Mouse (Mus musculus): ENCODE results near the gene Trpm2. TPM values are rescaled to one million over a fixed set of nuclear protein-coding genes. Genes with fewer than 3 reads are reported as not detected.

Trpm2 gene
- polyA plus RNA-seq, 1 experiment from 2014 or later = 0.85 TPM

GRCm38 (mm10) chr10:78000200-78000599 lies 29.8 kb upstream of the Trpm2 start:
- no peak overlapping the region for H3K4me3 ChIP-seq (ENCODE audit: low read depth, low read length)
- no peak overlapping the region for H3K9ac ChIP-seq (ENCODE audit: low read length)
- TF ChIP-seq CTCF (IDR thresholded peaks at IDR 0.05; ENCODE audit: low read depth) = no peak
- TF ChIP-seq EP300 (optimal IDR thresholded peaks at IDR 0.05) = no peak
- no peaks in the 10 kb centered on the region for H3K9me3 ChIP-seq (ENCODE audit: control insufficient read depth, low read length)
- H3K36me3 ChIP-seq (ENCODE audit: control insufficient read depth, insufficient read depth, low read length) = peaks cover 34% of the 10 kb centered on the region
- DNase-seq (ENCODE audit: low spot score) = no peak
- H3K4me2 ChIP-seq (replicated peaks; ENCODE audit: low read depth) = no peak overlapping the region
- no peak for ATAC-seq (ENCODE audit: low FRiP score, low TSS enrichment)
- no peaks in the 10 kb centered on the region for H3K4me1 ChIP-seq (replicated peaks; ENCODE audit: control insufficient read depth, insufficient read depth)
- H3K27me3 ChIP-seq (ENCODE audit: control insufficient read depth, insufficient read depth, low read length) = no peaks in the 10 kb centered on the region
- WGBS = 88% methylated on average over 5 of the region's 5 CpGs
- no peak overlapping the region for H3K27ac ChIP-seq (replicated peaks)

- Histone ChIP-seq H3K4me1 (replicated peaks; ENCODE audit: control insufficient read depth, insufficient read depth) (no peaks in the 10 kb centered on the region), H3K4me2 (replicated peaks; ENCODE audit: low read depth) (no peak overlapping the region), H3K9ac (ENCODE audit: low read length) (no peak overlapping the region), H3K27ac (replicated peaks) (no peak overlapping the region), H3K4me3 (ENCODE audit: low read depth, low read length) (no peak overlapping the region), H3K27me3 (ENCODE audit: control insufficient read depth, insufficient read depth, low read length) (no peaks in the 10 kb centered on the region), H3K9me3 (ENCODE audit: control insufficient read depth, low read length) (no peaks in the 10 kb centered on the region), H3K36me3 (ENCODE audit: control insufficient read depth, insufficient read depth, low read length) (peaks cover 40% of the 10 kb centered on the region)
- TF ChIP-seq CTCF (IDR thresholded peaks at IDR 0.05; ENCODE audit: low read depth) (no peak), EP300 (optimal IDR thresholded peaks at IDR 0.05) (no peak)
- ATAC-seq (ENCODE audit: low FRiP score, low TSS enrichment) (no peak), DNase-seq (ENCODE audit: low spot score) (no peak)
- 83% methylated on average over 3 of the region's 3 CpGs for WGBS
Observed at GRCm38 (mm10) chr10:77995639-77996038, 25.3 kb upstream of the Trpm2 start.

GRCm38 (mm10) chr10:77985775-77986174 lies 15.4 kb upstream of the Trpm2 start:
- ATAC-seq (ENCODE audit: low FRiP score, low TSS enrichment) (no peak), DNase-seq (ENCODE audit: low spot score) (no peak)
- TF ChIP-seq CTCF (IDR thresholded peaks at IDR 0.05; ENCODE audit: low read depth) = no peak
- no peak for TF ChIP-seq EP300 (optimal IDR thresholded peaks at IDR 0.05)
- 84% methylated on average over 5 of the region's 5 CpGs for WGBS
- Histone ChIP-seq H3K36me3 (ENCODE audit: control insufficient read depth, insufficient read depth, low read length) (peaks cover 26% of the 10 kb centered on the region), H3K4me2 (replicated peaks; ENCODE audit: low read depth) (no peak overlapping the region), H3K4me1 (replicated peaks; ENCODE audit: control insufficient read depth, insufficient read depth) (no peaks in the 10 kb centered on the region), H3K27me3 (ENCODE audit: control insufficient read depth, insufficient read depth, low read length) (no peaks in the 10 kb centered on the region), H3K9ac (ENCODE audit: low read length) (no peak overlapping the region), H3K4me3 (ENCODE audit: low read depth, low read length) (no peak overlapping the region), H3K27ac (replicated peaks) (no peak overlapping the region), H3K9me3 (ENCODE audit: control insufficient read depth, low read length) (no peaks in the 10 kb centered on the region)

- peak; percentile 76 for ATAC-seq (ENCODE audit: low FRiP score, low TSS enrichment)
- peaks cover 17% of the 10 kb centered on the region for H3K36me3 ChIP-seq (ENCODE audit: control insufficient read depth, insufficient read depth, low read length)
- DNase-seq (ENCODE audit: low spot score) = peak; percentile 81
- no peak overlapping the region for H3K27ac ChIP-seq (replicated peaks)
- no peaks in the 10 kb centered on the region for H3K9me3 ChIP-seq (ENCODE audit: control insufficient read depth, low read length)
- WGBS = 3% methylated on average over 4 of the region's 4 CpGs
- no peak overlapping the region for H3K4me3 ChIP-seq (ENCODE audit: low read depth, low read length)
- H3K9ac ChIP-seq (ENCODE audit: low read length) = peak overlapping the region; percentile 35; the same call in 1 of the 2 replicates
- H3K4me1 ChIP-seq (replicated peaks; ENCODE audit: control insufficient read depth, insufficient read depth) = no peaks in the 10 kb centered on the region
- TF ChIP-seq EP300 (optimal IDR thresholded peaks at IDR 0.05) (no peak), CTCF (IDR thresholded peaks at IDR 0.05; ENCODE audit: low read depth) (peak; percentile 96)
- no peaks in the 10 kb centered on the region for H3K27me3 ChIP-seq (ENCODE audit: control insufficient read depth, insufficient read depth, low read length)
- no peak overlapping the region for H3K4me2 ChIP-seq (replicated peaks; ENCODE audit: low read depth)
Observed at GRCm38 (mm10) chr10:77984660-77985059, 14.3 kb upstream of the Trpm2 start.

GRCm38 (mm10) chr10:77978351-77979350 lies 8.3 kb upstream of the Trpm2 start, which contains the start of gene 1810043G02Rik:
TSS of gene 1810043G02Rik (plus strand) at chr10:77978524.
- Histone ChIP-seq H3K36me3 (ENCODE audit: control insufficient read depth, insufficient read depth, low read length) (no peaks in the 10 kb centered on the region), H3K27ac (replicated peaks) (peak within 1 kb of the TSS; percentile 63; the same call in 1 of the 2 replicates)
- no peak for TF ChIP-seq EP300 (optimal IDR thresholded peaks at IDR 0.05)
- TF ChIP-seq CTCF (IDR thresholded peaks at IDR 0.05; ENCODE audit: low read depth) = no peak

More at GRCm38 (mm10) chr10:77978351-77979350, 8.3 kb upstream of the Trpm2 start, which contains the start of gene 1810043G02Rik:
- peak; percentile 93 for ATAC-seq (ENCODE audit: low FRiP score, low TSS enrichment)
- peak within 1 kb of the TSS; percentile 69 for H3K9ac ChIP-seq (ENCODE audit: low read length)
- peak within 1 kb of the TSS; percentile 66 for H3K4me2 ChIP-seq (replicated peaks; ENCODE audit: low read depth)
- peak within 1 kb of the TSS; percentile 70 for H3K4me3 ChIP-seq (ENCODE audit: low read depth, low read length)
- under 1% methylated on average over 55 of the region's 57 CpGs for WGBS
- H3K4me1 ChIP-seq (replicated peaks; ENCODE audit: control insufficient read depth, insufficient read depth) = peaks cover 3% of the 10 kb centered on the region
- DNase-seq (ENCODE audit: low spot score) = peak; percentile 99
- H3K27me3 ChIP-seq (ENCODE audit: control insufficient read depth, insufficient read depth, low read length) = no peaks in the 10 kb centered on the region
- no peaks in the 10 kb centered on the region for H3K9me3 ChIP-seq (ENCODE audit: control insufficient read depth, low read length)

All from stomach, postnatal 0 days (tissue).